Mouse (Mus musculus): ENCODE results near the gene Adam12.

DNA sequence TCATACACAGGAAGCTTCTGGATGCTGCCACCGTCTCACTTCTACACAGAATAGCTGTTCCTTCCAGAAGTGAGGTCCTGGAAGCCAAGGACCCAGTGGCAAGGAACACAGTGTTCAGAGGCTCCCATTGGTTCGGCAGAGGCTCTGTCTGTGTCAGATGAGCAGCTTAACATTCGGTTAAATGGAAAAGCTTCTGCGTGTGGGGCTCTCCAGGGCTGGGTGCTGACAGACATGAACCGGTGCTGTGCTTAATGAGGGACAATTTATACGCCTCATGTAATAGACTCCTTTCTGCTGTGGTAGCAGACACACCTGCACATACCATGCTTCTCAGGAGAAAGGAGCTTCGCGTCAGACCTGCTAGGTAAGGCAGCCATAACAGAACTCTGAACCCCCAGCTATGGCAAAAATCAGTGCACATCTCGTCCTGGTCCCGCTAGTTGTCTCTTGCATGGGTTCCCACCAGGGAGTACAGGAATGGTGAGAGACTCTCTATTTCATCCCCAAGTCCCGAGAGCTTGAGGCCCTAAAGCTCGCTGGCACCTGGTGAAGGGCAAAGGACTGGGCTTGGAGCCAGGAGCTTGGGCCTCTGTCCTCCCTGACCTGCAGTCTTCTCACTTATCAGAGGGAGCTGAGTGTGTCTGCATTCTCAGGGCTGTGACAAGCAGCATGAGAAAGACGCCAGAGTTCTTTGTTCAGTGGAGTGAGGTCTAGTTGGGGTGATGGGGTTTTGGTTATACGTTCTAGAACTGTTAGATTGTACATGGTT, 280.0 kb downstream of the Adam12 start:
- TF ChIP-seq POLR2A (IDR thresholded peaks at IDR 0.05; ENCODE audit: borderline replicate concordance, control insufficient read depth, low read depth, low read length): no peak
- no peak for TF ChIP-seq CTCF (IDR thresholded peaks at IDR 0.05; ENCODE audit: control insufficient read depth, insufficient read depth, low read length)

All from bone marrow, adult 2 months (tissue).